Mouse (Mus musculus) thymus, adult 2 months (tissue): ENCODE measurements around the gene Hoxb3. TPM values are rescaled to one million over a fixed set of nuclear protein-coding genes. Genes with fewer than 3 reads are reported as not detected.

Source experiments
- DNase-seq: peaks from one replicate; pipeline ENCODE4 v3.0.0; 2021
- H3K27ac ChIP-seq: fragments of 200-500 bp; 2 replicates; pipeline ENCODE4 v1.5.1; 2012; ENCODE audit warnings: low read length, control low read depth; ENCODE audit not compliant: control insufficient read depth, insufficient read depth
- H3K27me3 ChIP-seq: fragments of 200-500 bp; 2 replicates; pipeline ENCODE4 v1.6.1; 2012; ENCODE audit warnings: mild to moderate bottlenecking, low read length, moderate library complexity, mixed read lengths; ENCODE audit not compliant: control insufficient read depth, insufficient read depth
- H3K36me3 ChIP-seq: fragments of 200-500 bp; 2 replicates; pipeline ENCODE4 v1.6.1; 2012; ENCODE audit warnings: mild to moderate bottlenecking, low read length, moderate library complexity; ENCODE audit not compliant: control insufficient read depth, insufficient read depth
- H3K4me1 ChIP-seq: fragments of 200-500 bp; replicated peaks from 2 replicates; pipeline ENCODE4 v1.6.1; 2012; ENCODE audit warnings: low read length; ENCODE audit not compliant: control insufficient read depth, insufficient read depth
- H3K4me3 ChIP-seq: fragments of 200-500 bp; 2 replicates; pipeline ENCODE4 v1.5.1; 2012; ENCODE audit warnings: mild to moderate bottlenecking, low read length, control low read depth, moderate library complexity; ENCODE audit not compliant: control insufficient read depth, insufficient read depth
- CTCF ChIP-seq: fragments of 200-500 bp; IDR thresholded peaks from 2 replicates; pipeline ENCODE4 v1.5.1; 2012; ENCODE audit warnings: mild to moderate bottlenecking, control low read depth, low read length, moderate library complexity, borderline replicate concordance; ENCODE audit not compliant: control insufficient read depth, poor library complexity, insufficient read depth; ENCODE audit errors: extremely low read depth
- POLR2A ChIP-seq: fragments of 200-500 bp; IDR thresholded peaks from 2 replicates; pipeline ENCODE4 v1.6.1; 2012; ENCODE audit warnings: mild to moderate bottlenecking, low read length, control low read depth, moderate library complexity; ENCODE audit not compliant: control insufficient read depth, poor library complexity, insufficient read depth; ENCODE audit errors: extremely low read depth
- WGBS: fragments of 180-500 bp; shearing (Covaris S2); methylation state at CpG from one replicate; pipeline ENCODE4 v1.1.7; 2018; 5-methylcytosine and 5-hydroxymethylcytosine counted together
- polyA plus RNA-seq: library from polyadenylated mRNA; depleted of rRNA; stranded (reverse); fragments of >200 nt; gene quantifications from 2 replicates; pipeline ENCODE4 v1.2.3, GENCODE M21; 2012

Hoxb3 gene
- polyA plus RNA-seq, 1 experiment: 1.1 TPM

GRCm38 (mm10) chr11:96284041-96284749 lies 38.9 kb upstream of the Hoxb3 start:
- H3K27me3 ChIP-seq: peaks cover 74% of the 10 kb centered on the region
- TF ChIP-seq CTCF (peak; percentile 31; the same call in 1 of the 2 replicates), POLR2A (no peak)
- no peaks in the 10 kb centered on the region for H3K36me3 ChIP-seq
- no peak for DNase-seq
- H3K4me3 ChIP-seq: no peak overlapping the region
- peaks cover 5% of the 10 kb centered on the region for H3K4me1 ChIP-seq
- 2% methylated on average over 48 of the region's 49 CpGs for WGBS
- H3K27ac ChIP-seq: no peak overlapping the region

- H3K36me3 ChIP-seq: no peaks in the 10 kb centered on the region
- WGBS: 10% methylated on average over 36 of the region's 37 CpGs
- H3K27ac ChIP-seq: no peak overlapping the region
- H3K4me3 ChIP-seq: no peak overlapping the region
- H3K4me1 ChIP-seq: peaks cover 5% of the 10 kb centered on the region
- TF ChIP-seq POLR2A (no peak), CTCF (no peak; the same call in 1 of the 2 replicates)
- H3K27me3 ChIP-seq: peaks cover 69% of the 10 kb centered on the region
- DNase-seq: no peak
Measured at GRCm38 (mm10) chr11:96284774-96285734, 38.1 kb upstream of the Hoxb3 start.

- Histone ChIP-seq H3K27me3 (peaks cover 66% of the 10 kb centered on the region), H3K27ac (no peak within 1 kb of the TSS), H3K4me1 (peaks cover 5% of the 10 kb centered on the region), H3K36me3 (no peaks in the 10 kb centered on the region), H3K4me3 (no peak within 1 kb of the TSS)
- no peak for DNase-seq
- TF ChIP-seq CTCF (no peak), POLR2A (no peak)
- 5% methylated on average over 43 of the region's 43 CpGs for WGBS
Measured at GRCm38 (mm10) chr11:96285771-96286738, 37.1 kb upstream of the Hoxb3 start, which contains the start of gene Hoxb7. Hoxb7 (plus strand) TSS chr11:96286623.

GRCm38 (mm10) chr11:96286739-96287385 lies 36.3 kb upstream of the Hoxb3 start:
- Histone ChIP-seq H3K27ac (no peak overlapping the region), H3K27me3 (peaks cover 60% of the 10 kb centered on the region), H3K4me3 (no peak overlapping the region), H3K4me1 (peaks cover 5% of the 10 kb centered on the region), H3K36me3 (no peaks in the 10 kb centered on the region)
- WGBS: 8% methylated on average over 55 of the region's 55 CpGs
- TF ChIP-seq CTCF (no peak), POLR2A (no peak)
- no peak for DNase-seq

GRCm38 (mm10) chr11:96287411-96287810 lies 35.7 kb upstream of the Hoxb3 start:
- 36% methylated on average over 9 of the region's 9 CpGs for WGBS
- Histone ChIP-seq H3K36me3 (no peaks in the 10 kb centered on the region), H3K27ac (no peak overlapping the region), H3K4me3 (no peak overlapping the region), H3K27me3 (peaks cover 57% of the 10 kb centered on the region), H3K4me1 (peaks cover 5% of the 10 kb centered on the region)
- no peak for TF ChIP-seq POLR2A
- no peak for TF ChIP-seq CTCF
- no peak for DNase-seq
